Mouse (Mus musculus): ENCODE results near the gene Clps. TPM values are rescaled to one million over a fixed set of nuclear protein-coding genes. Genes with fewer than 3 reads are reported as not detected.
A peak's percentile ranks its signal among the peaks of the same experiment; 100 is the strongest.

Clps gene
- polyA plus RNA-seq, 1 experiment, result not detected

DNA sequence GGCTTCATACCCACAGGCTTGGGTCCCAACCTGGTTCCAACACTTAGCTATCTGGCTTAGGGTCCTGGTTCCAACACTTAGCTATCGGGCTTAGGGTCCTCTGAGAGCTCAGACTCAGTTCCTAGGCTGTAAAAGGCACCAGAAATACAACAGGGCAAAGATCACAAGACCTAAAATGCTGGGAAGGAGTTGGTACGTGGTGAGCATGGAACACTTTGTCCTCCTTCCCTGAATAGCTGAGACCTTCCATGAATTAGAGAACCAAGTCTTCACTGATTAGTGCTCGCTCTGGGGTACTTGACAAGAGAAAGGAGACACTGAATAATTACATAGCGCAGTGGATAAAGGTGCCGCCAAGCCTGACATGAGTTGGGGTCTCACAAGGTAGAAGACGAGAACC lies 38.6 kb downstream of the Clps start:
- TF ChIP-seq POLR2A (IDR thresholded peaks at IDR 0.05; ENCODE audit: extremely low read depth, insufficient read depth, low read length) (no peak), CTCF (IDR thresholded peaks at IDR 0.05; ENCODE audit: extremely low read depth, insufficient read depth, low read length) (no peak)
- Histone ChIP-seq H3K4me1 (ENCODE audit: control insufficient read depth, insufficient read depth, low read length) (peaks cover 10% of the 10 kb centered on the region; the same call in 1 of the 2 replicates), H3K4me3 (ENCODE audit: insufficient read depth, low read length) (peak overlapping the region; percentile 65), H3K27ac (ENCODE audit: insufficient read depth, low read length) (peak overlapping the region; percentile 16; the same call in 1 of the 2 replicates)

GRCm38 (mm10) chr17:28521071-28521726 lies 39.4 kb downstream of the Clps start:
- no peak for TF ChIP-seq POLR2A (IDR thresholded peaks at IDR 0.05; ENCODE audit: extremely low read depth, insufficient read depth, low read length)
- H3K4me3 ChIP-seq (ENCODE audit: insufficient read depth, low read length), result no peak overlapping the region
- peaks cover 10% of the 10 kb centered on the region; the same call in 1 of the 2 replicates for H3K4me1 ChIP-seq (ENCODE audit: control insufficient read depth, insufficient read depth, low read length)
- H3K27ac ChIP-seq (ENCODE audit: insufficient read depth, low read length), result 0 out of 2 replicates have a peak overlapping the region, but pooled peaks have one; percentile 14

DNA sequence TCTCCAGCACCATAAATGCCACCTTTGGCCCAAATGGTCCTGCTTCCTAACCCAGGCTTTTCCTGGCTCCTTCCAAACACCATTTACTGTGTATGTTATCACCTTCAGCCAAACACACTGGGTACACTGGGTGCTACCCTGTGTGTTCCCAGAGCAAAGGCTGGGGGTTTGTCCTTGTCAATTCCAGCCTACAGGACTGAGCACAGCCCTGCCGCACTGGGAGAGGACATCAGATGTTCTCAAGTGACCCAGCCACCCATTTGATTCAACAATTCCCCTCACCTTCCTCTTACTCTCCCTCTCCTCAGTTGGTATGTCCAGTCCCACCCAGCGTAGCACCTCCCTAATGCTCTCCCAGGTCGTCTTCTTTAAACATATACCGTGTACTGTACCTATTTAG lies 40.0 kb downstream of the Clps start:
- no peak for TF ChIP-seq POLR2A (IDR thresholded peaks at IDR 0.05; ENCODE audit: extremely low read depth, insufficient read depth, low read length)
- no peak for TF ChIP-seq CTCF (IDR thresholded peaks at IDR 0.05; ENCODE audit: extremely low read depth, insufficient read depth, low read length)
- Histone ChIP-seq H3K4me1 (ENCODE audit: control insufficient read depth, insufficient read depth, low read length) (peaks cover 12% of the 10 kb centered on the region; the same call in 1 of the 2 replicates), H3K4me3 (ENCODE audit: insufficient read depth, low read length) (no peak overlapping the region), H3K27ac (ENCODE audit: insufficient read depth, low read length) (no peak overlapping the region)

DNA sequence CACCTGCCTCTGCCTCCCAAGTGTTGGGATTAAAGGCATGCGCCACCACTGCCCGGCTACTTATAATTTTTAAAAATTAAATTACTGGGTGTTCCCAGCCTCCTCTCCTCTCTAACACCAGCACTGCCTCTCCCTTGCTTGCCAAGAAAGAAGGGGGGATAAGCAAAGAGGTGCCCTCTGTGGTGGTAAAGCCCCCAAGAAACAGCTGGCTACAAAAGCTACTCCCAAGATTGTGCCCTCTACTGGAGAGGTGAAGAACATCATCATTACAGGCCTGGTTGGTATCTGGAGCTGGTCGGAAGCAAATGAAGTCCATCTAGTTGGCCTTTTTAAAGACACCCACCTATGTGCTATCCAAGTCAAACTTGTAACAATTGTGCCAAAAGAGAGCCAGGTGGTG lies 40.7 kb downstream of the Clps start:
- Histone ChIP-seq H3K27ac (ENCODE audit: insufficient read depth, low read length) (no peak overlapping the region), H3K4me1 (ENCODE audit: control insufficient read depth, insufficient read depth, low read length) (peaks cover 12% of the 10 kb centered on the region; the same call in 1 of the 2 replicates), H3K4me3 (ENCODE audit: insufficient read depth, low read length) (no peak overlapping the region)
- TF ChIP-seq CTCF (IDR thresholded peaks at IDR 0.05; ENCODE audit: extremely low read depth, insufficient read depth, low read length), result peak; percentile 39
- TF ChIP-seq POLR2A (IDR thresholded peaks at IDR 0.05; ENCODE audit: extremely low read depth, insufficient read depth, low read length), result no peak

DNA sequence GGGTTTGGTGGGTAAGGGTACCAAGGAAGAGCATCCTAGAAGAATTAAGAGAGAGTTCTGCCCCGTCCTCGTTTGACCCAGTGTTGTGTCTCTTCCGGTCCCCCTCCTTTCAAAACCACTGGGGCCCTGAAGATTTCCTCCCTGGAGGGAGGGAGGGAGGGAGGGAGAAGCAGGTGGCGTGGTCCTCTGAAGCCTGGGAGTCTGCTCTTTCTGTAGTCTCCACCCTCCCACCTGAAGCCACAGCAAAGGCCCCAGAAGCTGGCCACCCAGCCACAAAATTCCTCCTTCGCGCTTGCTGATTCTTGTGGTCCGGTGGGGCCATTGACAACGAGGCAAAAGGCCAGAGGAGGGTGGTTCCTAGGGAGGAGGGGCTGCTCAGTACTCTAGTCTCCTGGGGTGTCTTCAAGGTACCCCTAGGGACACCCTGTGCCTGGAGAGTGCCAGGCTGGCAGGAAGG lies 41.9 kb downstream of the Clps start:
- peak overlapping the region; percentile 95; the same call in 1 of the 2 replicates for H3K27ac ChIP-seq (ENCODE audit: insufficient read depth, low read length)
- H3K4me3 ChIP-seq (ENCODE audit: insufficient read depth, low read length), result peak overlapping the region; percentile 39; the same call in 1 of the 2 replicates
- peaks cover 12% of the 10 kb centered on the region; the same call in 1 of the 2 replicates for H3K4me1 ChIP-seq (ENCODE audit: control insufficient read depth, insufficient read depth, low read length)
- TF ChIP-seq CTCF (IDR thresholded peaks at IDR 0.05; ENCODE audit: extremely low read depth, insufficient read depth, low read length), result no peak
- no peak for TF ChIP-seq POLR2A (IDR thresholded peaks at IDR 0.05; ENCODE audit: extremely low read depth, insufficient read depth, low read length)

- H3K4me3 ChIP-seq (ENCODE audit: insufficient read depth, low read length), result peak overlapping the region; percentile 39
- peak overlapping the region; percentile 95 for H3K27ac ChIP-seq (ENCODE audit: insufficient read depth, low read length)
- peaks cover 11% of the 10 kb centered on the region; the same call in 1 of the 2 replicates for H3K4me1 ChIP-seq (ENCODE audit: control insufficient read depth, insufficient read depth, low read length)
- TF ChIP-seq POLR2A (IDR thresholded peaks at IDR 0.05; ENCODE audit: extremely low read depth, insufficient read depth, low read length) (no peak), CTCF (IDR thresholded peaks at IDR 0.05; ENCODE audit: extremely low read depth, insufficient read depth, low read length) (no peak)
Observed at GRCm38 (mm10) chr17:28517956-28518614, 42.5 kb downstream of the Clps start.

DNA sequence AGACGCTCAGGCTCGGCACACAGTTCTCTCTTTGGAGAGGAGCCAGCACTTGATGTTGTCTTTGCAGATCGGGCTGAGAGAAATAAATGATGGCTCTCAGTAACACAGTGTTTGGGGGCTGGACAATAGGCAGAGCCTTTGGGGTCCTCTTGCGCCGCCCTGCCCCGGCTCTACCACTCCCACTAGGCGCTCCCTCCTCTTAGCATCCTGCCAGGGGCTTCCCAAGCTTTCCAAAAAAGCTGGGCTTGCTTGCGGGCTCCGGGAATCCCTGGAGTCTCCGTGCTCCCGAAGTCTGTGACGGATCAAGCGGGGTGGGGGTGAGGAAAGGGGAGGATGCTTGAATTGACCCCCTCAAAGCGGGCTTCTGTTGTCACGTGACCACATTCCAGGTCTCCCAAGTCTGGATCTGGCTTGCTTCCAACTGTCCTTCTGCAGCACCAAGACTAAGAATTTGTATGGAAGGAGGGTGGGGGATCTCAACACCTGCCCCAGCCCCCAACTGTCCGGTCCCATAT lies 43.1 kb downstream of the Clps start, which contains the start of gene Fkbp5:
TSS of gene Fkbp5 (minus strand) at position 87 of the 515 bp plus-strand sequence.
- H3K4me3 ChIP-seq (ENCODE audit: insufficient read depth, low read length), result peak within 1 kb of the TSS; percentile 39
- peak within 1 kb of the TSS; percentile 95 for H3K27ac ChIP-seq (ENCODE audit: insufficient read depth, low read length)
- H3K4me1 ChIP-seq (ENCODE audit: control insufficient read depth, insufficient read depth, low read length), result peaks cover 11% of the 10 kb centered on the region; the same call in 1 of the 2 replicates
- TF ChIP-seq CTCF (IDR thresholded peaks at IDR 0.05; ENCODE audit: extremely low read depth, insufficient read depth, low read length) (no peak), POLR2A (IDR thresholded peaks at IDR 0.05; ENCODE audit: extremely low read depth, insufficient read depth, low read length) (no peak)

GRCm38 (mm10) chr17:28516881-28517280 lies 43.7 kb downstream of the Clps start:
- no peak overlapping the region for H3K27ac ChIP-seq (ENCODE audit: insufficient read depth, low read length)
- TF ChIP-seq CTCF (IDR thresholded peaks at IDR 0.05; ENCODE audit: extremely low read depth, insufficient read depth, low read length) (no peak), POLR2A (IDR thresholded peaks at IDR 0.05; ENCODE audit: extremely low read depth, insufficient read depth, low read length) (no peak)

More at GRCm38 (mm10) chr17:28516881-28517280, 43.7 kb downstream of the Clps start:
- Histone ChIP-seq H3K4me1 (ENCODE audit: control insufficient read depth, insufficient read depth, low read length) (peaks cover 8% of the 10 kb centered on the region; the same call in 1 of the 2 replicates), H3K4me3 (ENCODE audit: insufficient read depth, low read length) (peak overlapping the region; percentile 39; the same call in 1 of the 2 replicates)

Measured in cortical plate, adult 2 months (tissue).